Mouse (Mus musculus) adrenal gland (tissue): ENCODE results near the gene Pthlh.
"Not testable (repeated sequence)": the region's sequence is repeated elsewhere in the genome, so short reads cannot be mapped to it uniquely, and the experiment has no call there.

ENCODE experiments used
- intact Hi-C: fragments of 180-260 bp; cut with DNase I; formaldehyde crosslinking; loops from one replicate; pipeline ENCODE4 v1.15.1; 2025
- long read RNA-seq, 2 experiments: library from polyadenylated mRNA; unstranded; transcript quantifications; one replicate each; pipeline ENCODE4 v2.0.0; 2020; ENCODE audit warnings: borderline replicate concordance in 1 of 2; ENCODE audit not compliant: insufficient replicate concordance in 1 of 2

Gene Pthlh
- long read RNA-seq, experiment 1, partial matches to known transcripts, result 0 of 1 reads
- long read RNA-seq, experiment 1, other reads (novel, unspliced or antisense), result 0 of 1 reads
- long read RNA-seq, experiment 2, result 0 reads

DNA sequence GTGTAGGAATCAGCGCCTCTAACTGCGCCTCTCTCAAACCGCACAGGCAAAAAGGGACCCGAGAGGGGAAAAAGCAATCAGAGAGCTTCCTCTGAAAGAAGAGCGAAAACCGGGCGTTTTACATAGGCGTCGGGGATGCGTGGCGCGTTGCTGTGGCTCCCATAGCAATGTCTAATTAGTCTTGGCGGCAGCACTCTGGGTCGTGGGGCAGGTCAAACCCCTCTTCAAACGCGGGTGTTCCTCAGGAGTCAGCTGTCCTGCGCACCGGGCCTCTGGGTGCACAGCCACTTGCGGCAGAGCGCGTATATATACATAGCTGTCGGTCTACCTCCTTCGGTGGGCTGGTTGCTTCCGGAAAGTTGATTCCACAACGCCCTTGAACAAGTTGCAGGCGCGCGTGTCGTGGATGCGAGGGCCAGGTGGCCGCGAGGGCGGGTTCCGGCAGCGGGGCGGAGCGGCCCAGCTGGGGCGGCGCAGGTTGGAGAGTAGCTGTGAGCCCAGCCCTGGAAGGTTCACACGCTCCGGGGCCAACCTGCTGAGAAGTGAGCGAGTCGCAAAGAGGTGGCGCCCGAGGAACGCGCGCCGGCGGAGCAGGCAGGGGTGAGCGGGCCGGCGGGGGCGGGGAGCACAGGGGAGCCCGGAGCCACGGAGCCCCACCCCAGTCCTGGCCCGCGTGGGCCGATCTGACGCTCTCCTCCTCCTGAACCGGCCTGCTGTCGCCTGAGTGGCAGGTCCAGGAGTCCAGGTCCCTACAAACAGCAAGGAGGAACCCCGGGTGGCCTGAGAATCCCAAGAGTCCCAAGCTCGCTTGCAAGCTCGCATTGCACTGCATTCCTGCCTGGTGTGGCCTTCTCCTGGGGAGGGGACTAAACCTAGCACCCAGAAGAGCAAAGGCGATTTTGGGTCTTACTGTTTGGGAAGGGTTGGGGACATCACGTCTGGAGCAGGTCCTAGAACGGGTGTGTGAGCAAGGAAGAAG, at the start of gene Pthlh:
TSS of gene Pthlh (minus strand) at position 597 of the 979 bp plus-strand sequence.
- intact Hi-C loops, result loop anchor here (5.0 kb wide), 1 partner anchor 548 kb away; no protein-coding TSS in a partner anchor

DNA sequence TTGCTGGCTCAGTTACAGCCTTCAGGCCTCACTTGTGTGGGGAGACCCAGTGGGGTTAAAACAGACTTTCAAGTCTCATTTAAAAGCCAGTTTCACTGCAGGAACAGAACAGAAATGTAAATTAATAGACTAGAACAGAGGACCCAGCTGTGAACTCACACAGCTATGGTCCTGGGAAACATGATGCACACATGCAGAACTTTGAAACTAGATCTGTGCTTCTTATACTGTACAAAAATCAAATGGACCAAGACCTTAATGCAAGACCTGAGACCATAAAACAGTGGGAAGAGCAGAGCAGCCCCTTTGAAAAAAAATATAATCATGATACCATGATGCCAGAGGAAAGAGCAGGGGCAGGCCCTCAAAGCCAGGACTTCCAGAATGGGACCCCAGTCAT, 49.3 kb upstream of the Pthlh start:
- intact Hi-C loops, result no loop called here

GRCm38 (mm10) chr6:147310435-147310978, 46.5 kb upstream of the Pthlh start:
- intact Hi-C loops, result no loop called here

- intact Hi-C loops, result no loop called here
Observed at GRCm38 (mm10) chr6:147310035-147310434, 46.1 kb upstream of the Pthlh start.

GRCm38 (mm10) chr6:147304236-147304635, 40.3 kb upstream of the Pthlh start:
- intact Hi-C loops, result not testable (repeated sequence)

DNA sequence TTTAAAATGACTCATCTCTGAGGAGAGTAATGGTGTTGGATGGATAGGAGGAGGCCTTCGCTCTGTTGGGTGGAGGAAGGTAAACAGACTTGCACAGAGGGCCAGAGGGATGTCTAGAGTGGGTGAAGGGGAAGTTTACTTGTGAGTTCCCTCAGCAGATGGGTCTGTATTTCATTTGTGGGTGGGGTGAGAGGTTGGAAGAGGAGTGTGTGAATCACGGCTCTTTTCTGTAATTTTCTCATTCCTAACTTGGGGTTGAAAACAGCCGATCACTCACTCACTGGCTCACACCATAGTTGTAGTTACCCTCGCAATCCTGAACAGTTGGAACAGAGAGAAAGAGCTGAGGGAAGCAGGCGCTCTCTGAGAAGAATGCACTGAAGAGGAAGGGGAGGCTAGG, 35.6 kb upstream of the Pthlh start:
- intact Hi-C loops, result no loop called here

DNA sequence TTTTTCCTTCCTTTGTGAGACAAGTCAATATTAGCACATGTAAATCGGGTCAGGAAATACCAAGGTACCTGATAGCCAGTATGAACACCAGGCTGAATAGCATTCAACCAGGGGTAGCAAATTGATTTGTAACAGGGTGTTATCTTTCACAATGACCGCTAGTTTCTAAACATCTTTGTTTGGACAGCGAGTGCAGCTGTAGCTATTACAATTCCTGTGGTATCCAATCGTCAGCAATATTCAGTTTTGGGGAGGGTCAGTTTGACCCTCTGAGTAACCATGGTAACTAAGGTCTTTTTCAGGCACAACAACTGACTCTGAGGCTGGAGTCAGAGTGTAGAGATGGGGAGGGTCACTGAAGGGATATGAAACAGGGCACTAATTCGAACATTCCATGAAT, 15.3 kb upstream of the Pthlh start:
- intact Hi-C loops, result no loop called here

DNA sequence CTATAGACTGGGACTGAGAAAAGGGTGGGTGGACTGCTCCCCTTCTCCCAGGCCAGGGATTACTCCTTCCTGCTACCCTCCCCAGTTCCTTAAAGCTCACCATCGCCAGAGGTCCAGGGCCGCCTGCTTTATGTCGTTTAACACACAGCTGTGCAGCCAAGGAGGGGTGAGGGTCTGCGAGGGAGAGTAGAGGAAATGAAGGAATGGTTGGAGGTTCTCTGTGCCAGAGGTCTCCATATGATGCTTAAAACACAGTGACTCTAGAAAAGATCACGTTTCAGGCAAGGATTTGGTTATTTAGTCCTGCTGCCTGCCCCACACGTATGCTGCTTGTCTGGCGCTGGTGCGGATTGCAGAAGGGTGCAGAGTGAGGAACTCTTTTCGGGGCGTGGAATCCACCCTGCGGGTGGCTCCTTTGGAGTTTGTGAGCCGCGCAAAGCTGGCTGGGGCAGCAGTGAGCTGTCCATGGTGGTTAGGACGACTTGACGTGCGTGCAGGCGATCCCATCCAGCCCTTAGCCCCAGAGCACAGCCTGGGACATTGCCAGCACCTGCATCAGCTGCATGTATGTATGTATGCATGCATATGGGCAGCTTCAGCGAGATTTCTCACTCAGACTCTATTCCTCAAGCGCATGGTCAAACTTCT, 4.3 kb upstream of the Pthlh start:
- intact Hi-C loops, result no loop called here

- intact Hi-C loops, result no loop called here
Observed at GRCm38 (mm10) chr6:147266466-147266865, 2.5 kb upstream of the Pthlh start.

DNA sequence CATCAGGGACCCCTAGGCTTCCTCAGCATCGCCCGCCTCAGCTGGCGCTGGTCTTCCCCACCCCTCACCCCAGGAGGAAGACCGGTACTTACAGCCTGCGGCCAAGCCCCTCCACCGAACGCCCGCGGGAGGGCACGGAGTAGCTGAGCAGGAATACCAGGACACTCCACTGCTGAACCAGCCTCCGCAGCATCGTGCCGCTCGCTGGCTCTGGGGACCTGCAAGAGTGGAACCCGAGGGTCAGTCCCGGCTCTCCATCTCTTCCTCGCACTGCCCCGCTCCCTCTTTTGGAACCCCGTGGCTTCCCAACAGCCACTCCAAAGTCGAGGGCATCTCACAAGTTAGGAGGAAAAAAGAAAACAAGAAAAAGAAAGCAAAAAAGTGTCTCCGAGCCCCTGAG, 805 bp downstream of the Pthlh start:
- intact Hi-C loops, result loop anchor here (5.0 kb wide), 1 partner anchor 549 kb away; no protein-coding TSS in a partner anchor

GRCm38 (mm10) chr6:147261616-147262015, 2.4 kb downstream of the Pthlh start:
- intact Hi-C loops, result loop anchor here (5.0 kb wide), 1 partner anchor 551 kb away; no protein-coding TSS in a partner anchor

DNA sequence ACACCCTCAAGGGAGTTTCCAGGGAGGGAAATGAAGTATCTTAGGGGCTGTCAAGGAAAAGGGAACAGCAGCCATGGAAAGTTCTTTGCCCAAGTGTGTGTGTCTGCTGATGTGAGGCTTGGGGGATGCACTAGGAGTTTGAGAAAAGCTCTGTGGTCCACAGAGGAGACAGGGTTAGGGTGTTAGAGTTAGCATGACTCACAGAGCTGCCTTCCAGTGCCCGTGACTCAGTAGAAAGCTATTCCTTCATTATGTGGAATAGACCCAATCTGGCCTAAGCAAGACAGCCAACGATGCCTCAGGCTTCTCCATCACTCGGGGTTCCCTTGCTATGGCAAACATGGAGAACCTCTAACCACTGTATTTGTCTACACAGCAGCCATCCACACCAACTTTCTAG, 3.2 kb downstream of the Pthlh start:
- intact Hi-C loops, result loop anchor here (5.0 kb wide), 1 partner anchor 552 kb away; no protein-coding TSS in a partner anchor

GRCm38 (mm10) chr6:147247782-147248181, 16.2 kb downstream of the Pthlh start:
- intact Hi-C loops, result no loop called here

GRCm38 (mm10) chr6:147244294-147244693, 19.7 kb downstream of the Pthlh start:
- intact Hi-C loops, result no loop called here

- intact Hi-C loops, result no loop called here
Observed at GRCm38 (mm10) chr6:147243655-147244054, 20.3 kb downstream of the Pthlh start.

GRCm38 (mm10) chr6:147241541-147241940, 22.4 kb downstream of the Pthlh start:
- intact Hi-C loops, result no loop called here

GRCm38 (mm10) chr6:147240203-147240804, 23.7 kb downstream of the Pthlh start:
- intact Hi-C loops, result no loop called here

- intact Hi-C loops, result no loop called here
Observed at GRCm38 (mm10) chr6:147226696-147227095, 37.3 kb downstream of the Pthlh start.

DNA sequence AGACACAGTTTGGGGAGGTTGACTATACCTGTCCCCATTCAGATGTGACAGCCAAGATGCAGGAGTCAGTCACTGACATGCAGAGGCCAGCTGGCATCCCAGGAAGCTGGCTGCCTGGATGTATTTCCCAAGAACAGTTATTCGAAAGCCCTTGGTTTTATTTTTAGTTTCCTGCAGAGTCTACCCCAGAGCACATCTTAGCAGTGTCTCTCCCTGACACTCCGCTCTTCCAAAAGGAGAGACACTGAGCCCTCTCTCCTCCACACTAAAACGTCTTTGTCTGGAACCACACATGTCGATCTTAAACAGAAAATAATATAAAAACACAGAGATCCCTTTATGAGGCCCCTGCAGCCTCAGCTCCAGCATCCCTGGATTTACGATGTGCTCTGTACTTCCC, 44.9 kb downstream of the Pthlh start:
- intact Hi-C loops, result no loop called here

DNA sequence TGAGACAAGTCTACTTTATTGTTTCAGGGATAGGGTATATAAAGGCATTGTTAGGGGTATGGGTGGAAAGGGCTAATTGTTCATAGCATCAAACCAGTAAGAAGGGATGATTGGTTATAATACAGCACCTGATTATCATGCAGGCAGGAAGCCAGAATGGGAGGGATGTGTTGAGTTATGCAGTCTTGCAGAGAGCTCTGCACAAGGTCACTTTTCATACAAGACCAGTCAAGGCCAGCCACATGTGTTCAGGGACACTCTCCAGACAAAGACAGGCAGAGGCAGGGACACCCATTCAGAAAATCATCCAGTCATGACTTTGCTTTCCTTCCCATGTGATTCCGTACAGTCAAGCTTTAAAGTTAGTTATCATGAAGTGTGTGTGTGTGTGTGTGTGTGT, 47.8 kb downstream of the Pthlh start:
- intact Hi-C loops, result no loop called here

GRCm38 (mm10) chr6:147207821-147208330, 56.1 kb downstream of the Pthlh start:
- intact Hi-C loops, result no loop called here
